Comparison of ENCODE assay signal across 1 mouse cellular context in the genomic region with DNA sequence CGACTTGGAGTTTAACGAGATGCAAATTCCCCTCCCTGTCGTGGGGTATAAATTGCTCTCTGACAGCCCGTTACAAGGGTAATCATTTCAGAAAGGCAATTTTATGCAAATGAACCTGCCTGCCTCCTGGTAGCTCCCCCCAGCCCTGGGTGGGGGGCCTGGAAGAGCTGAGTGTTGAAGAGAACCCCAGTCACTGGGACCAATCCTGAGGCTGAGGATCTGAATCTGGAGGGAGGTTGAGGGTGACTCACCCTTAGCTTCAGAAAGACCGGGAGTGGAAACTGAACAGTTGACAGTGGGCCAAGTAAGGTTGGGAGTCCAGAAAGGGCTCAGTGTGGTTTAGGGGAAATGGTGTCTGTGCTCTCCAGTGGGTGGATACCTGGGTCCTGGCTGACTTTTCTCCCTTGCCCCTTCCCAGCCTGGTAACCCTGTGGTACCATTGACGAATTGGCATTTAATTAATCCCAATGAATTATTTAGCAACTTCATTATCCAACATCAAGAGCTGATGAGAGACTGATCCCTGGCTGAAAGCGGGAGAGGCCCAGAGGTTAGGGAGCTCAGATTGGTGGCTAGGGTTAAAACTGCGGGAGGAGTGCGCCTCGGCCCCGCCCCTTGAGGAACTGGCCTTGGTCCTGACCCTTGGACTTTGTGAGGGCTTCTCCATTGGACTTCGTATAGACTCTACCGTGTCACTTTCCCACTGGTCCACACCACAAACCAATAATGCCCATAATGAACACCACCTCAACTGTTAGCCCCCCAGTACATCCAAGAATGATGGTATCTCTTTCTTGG.
TF ChIP-seq lines count a peak whose summit lies in the region.

No protein-coding gene starts in this region.

TF ChIP-seq in ES-E14, 5 proteins besides CTCF, POLR2A, EP300 and RAD21:
- no peak for TF ChIP-seq ZC3H11A (IDR thresholded peaks at IDR 0.05; ENCODE audit: borderline replicate concordance, low read depth, low read length)
- TF ChIP-seq MAFK (IDR thresholded peaks at IDR 0.05; ENCODE audit: insufficient read depth, low read depth, low read length) = no peak
- TF ChIP-seq ZNF384 (IDR thresholded peaks at IDR 0.05; ENCODE audit: low read depth, low read length) = no peak
- TF ChIP-seq HCFC1 (IDR thresholded peaks at IDR 0.05; ENCODE audit: borderline replicate concordance, insufficient read depth, low read length) = no peak
- TF ChIP-seq CHD2 (IDR thresholded peaks at IDR 0.05; ENCODE audit: low read depth, low read length) = no peak
